Mouse (Mus musculus): Measurements from ENCODE around the gene Zcchc12. TPM values are rescaled to one million over a fixed set of nuclear protein-coding genes. Genes with fewer than 3 reads are reported as not detected.

Zcchc12 gene
- total RNA-seq (2023) = under 1 TPM; 0.79 to 0.80 TPM

GRCm38 (mm10) chrX:36195736-36196525 is at the start of gene Zcchc12:
TSS of gene Zcchc12 (plus strand) at chrX:36195904.

Other genes with a start within 250 kb of the Zcchc12 start
- under 1 TPM; 0.21 to 0.38 TPM for gene Il13ra1, start 83.8 kb upstream of the Zcchc12 start, total RNA-seq (2023)
- gene Lonrf3, start 132.4 kb downstream of the Zcchc12 start, total RNA-seq (2023) = under 1 TPM; 0.44 to 0.71 TPM
- gene Gm6268, start 205.4 kb downstream of the Zcchc12 start, total RNA-seq (2023) = not detected